Mouse (Mus musculus): ENCODE data around the gene Dync2li1.
A peak's percentile ranks its signal among the peaks of the same experiment; 100 is the strongest.

- no peak for TF ChIP-seq CTCF (IDR thresholded peaks at IDR 0.05)
- TF ChIP-seq POLR2A (IDR thresholded peaks at IDR 0.05; ENCODE audit: insufficient read depth, low read depth, low read length) = peak; percentile 34; the same call in 1 of the 2 replicates
- no peak for TF ChIP-seq EP300 (IDR thresholded peaks at IDR 0.05; ENCODE audit: insufficient read depth, low read depth, low read length)
Measured at GRCm38 (mm10) chr17:84579249-84579648, 47.0 kb upstream of the Dync2li1 start.

Measured in heart, adult 2 months (tissue).